Mouse (Mus musculus): ENCODE results near the gene Pdyn. TPM values are rescaled to one million over a fixed set of nuclear protein-coding genes. Genes with fewer than 3 reads are reported as not detected.

Gene Pdyn
- polyA plus RNA-seq, 1 experiment from 2014 or later = 2.7 TPM

Other genes with a start within 250 kb of the Pdyn start
- gene F830045P16Rik, start 163.2 kb downstream of the Pdyn start, polyA plus RNA-seq (2014; fragmentation: Nextera tagmentation; extraction: Ambion mirVana) = not detected in 2 replicates
- 18.9 TPM in 2 replicates for gene Sirpa, start 107.0 kb downstream of the Pdyn start, polyA plus RNA-seq (2014; fragmentation: Nextera tagmentation; extraction: Ambion mirVana)
- gene Stk35, start 100.7 kb upstream of the Pdyn start, polyA plus RNA-seq (2014; fragmentation: Nextera tagmentation; extraction: Ambion mirVana) = 18.2 and 19.3 TPM in 2 replicates